Comparison of ENCODE assay signal across 9 mouse cellular contexts in genomic region chr1:39867966-39868593, GRCm38 (mm10). TPM values are rescaled to one million over a fixed set of nuclear protein-coding genes. Genes with fewer than 3 reads are reported as not detected.
DNase-seq lines count a peak whose midpoint lies in the region; ATAC-seq and TF ChIP-seq lines count a peak whose summit lies in the region.
"Had no signal": no experiment of that assay in that cellular context is flagged by ENCODE, and none has a peak within 500 bp of the region (broad histone marks: within the 10 kb centered on the region; RNA-seq: fewer than 3 reads in every experiment).

No protein-coding gene starts in this region.

- no peak overlapping the region for H3K9ac ChIP-seq in heart, embryonic 11.5 days (ENCODE audit: low read depth, low read length)
- H3K9ac ChIP-seq in midbrain, embryonic 13.5 days (replicated peaks) = no peak overlapping the region
- H3K9ac ChIP-seq: neural tube, embryonic 12.5 days had no signal

- no peak overlapping the region for H3K4me3 ChIP-seq in heart, embryonic 11.5 days (ENCODE audit: low read depth, low read length)
- no peak overlapping the region for H3K4me3 ChIP-seq in midbrain, embryonic 13.5 days (replicated peaks)
- H3K4me3 ChIP-seq in thymus, adult 2 months (ENCODE audit: control insufficient read depth, insufficient read depth, low read length) = no peak overlapping the region
- H3K4me3 ChIP-seq: neural tube, embryonic 12.5 days had no signal

- ATAC-seq in heart, embryonic 11.5 days (replicated peaks; ENCODE audit: insufficient number of reproducible peaks, low FRiP score, low TSS enrichment) = no peak
- peak; percentile 57 for ATAC-seq in megakaryocyte progenitor cell, adult 5-6 weeks (replicated peaks; ENCODE audit: poor library complexity)
- no peak for ATAC-seq in midbrain, embryonic 13.5 days

- no peaks in the 10 kb centered on the region for H3K36me3 ChIP-seq in heart, embryonic 11.5 days (ENCODE audit: control insufficient read depth, insufficient read depth, low read length)
- no peaks in the 10 kb centered on the region for H3K36me3 ChIP-seq in midbrain, embryonic 13.5 days
- no peaks in the 10 kb centered on the region for H3K36me3 ChIP-seq in thymus, adult 2 months (ENCODE audit: control insufficient read depth, insufficient read depth, low read length)
- H3K36me3 ChIP-seq: neural tube, embryonic 12.5 days had no signal

- 14% methylated on average over 6 of the region's 6 CpGs for WGBS in heart, embryonic 11.5 days (ENCODE audit: insufficient replicate concordance)
- WGBS in midbrain, embryonic 13.5 days = 63% methylated on average over 6 of the region's 6 CpGs
- WGBS in thymus, adult 2 months = 56% methylated on average over 6 of the region's 6 CpGs

- H3K4me2 ChIP-seq in heart, embryonic 11.5 days = no peak overlapping the region
- no peak overlapping the region for H3K4me2 ChIP-seq in midbrain, embryonic 13.5 days (replicated peaks)
- H3K4me2 ChIP-seq: neural tube, embryonic 12.5 days had no signal

- no peak for TF ChIP-seq POLR2A in thymus, adult 2 months (IDR thresholded peaks at IDR 0.05; ENCODE audit: control insufficient read depth, extremely low read depth, insufficient read depth, low read length, poor library complexity)

- no peaks in the 10 kb centered on the region for H3K27me3 ChIP-seq in heart, embryonic 11.5 days (ENCODE audit: control insufficient read depth, insufficient read depth, low read length)
- H3K27me3 ChIP-seq in midbrain, embryonic 13.5 days = no peaks in the 10 kb centered on the region
- H3K27me3 ChIP-seq in thymus, adult 2 months (ENCODE audit: control insufficient read depth, insufficient read depth, low read length) = no peaks in the 10 kb centered on the region
- H3K27me3 ChIP-seq: neural tube, embryonic 12.5 days had no signal

- DNase-seq in adrenal gland, adult 2 months = peak; percentile 83
- peak; percentile 64 to 66 for DNase-seq in cerebellum, postnatal 10 days
- peak; percentile 74 for DNase-seq in kidney, postnatal 14 days
- no peak for DNase-seq in layer of hippocampus, adult 9-10 months (ENCODE audit: low spot score)
- no peak for DNase-seq in thymus, adult 2 months

- peak overlapping the region; percentile 35; the same call in 1 of the 2 replicates for H3K27ac ChIP-seq in heart, embryonic 11.5 days (ENCODE audit: low read depth, low read length)
- H3K27ac ChIP-seq in midbrain, embryonic 13.5 days = no peak overlapping the region
- H3K27ac ChIP-seq in thymus, adult 2 months (ENCODE audit: control insufficient read depth, insufficient read depth, low read length) = no peak overlapping the region
- H3K27ac ChIP-seq: neural tube, embryonic 12.5 days had no signal

- TF ChIP-seq CTCF in thymus, adult 2 months (IDR thresholded peaks at IDR 0.05; ENCODE audit: borderline replicate concordance, control insufficient read depth, extremely low read depth, insufficient read depth, low read length, poor library complexity) = no peak

- no peaks in the 10 kb centered on the region for H3K9me3 ChIP-seq in heart, embryonic 11.5 days (replicated peaks; ENCODE audit: control insufficient read depth, low read length)
- H3K9me3 ChIP-seq in midbrain, embryonic 13.5 days = no peaks in the 10 kb centered on the region
- H3K9me3 ChIP-seq: neural tube, embryonic 12.5 days had no signal

- H3K4me1 ChIP-seq in heart, embryonic 11.5 days (ENCODE audit: control insufficient read depth, insufficient read depth, low read length) = peaks cover 27% of the 10 kb centered on the region
- H3K4me1 ChIP-seq in midbrain, embryonic 13.5 days (replicated peaks) = peaks cover 23% of the 10 kb centered on the region
- H3K4me1 ChIP-seq in thymus, adult 2 months (replicated peaks; ENCODE audit: control insufficient read depth, insufficient read depth, low read length) = 0 out of 2 replicates have a peak, but pooled peaks cover 2% of the 10 kb centered on the region

RNA-seq across cellular contexts. Expression of gene Map4k4, which starts 32.6 kb away (rescaled TPM):
- total RNA-seq in adrenal gland, adult 2 months (2021) = 100 to 1,000 TPM in 1 of 2 experiments, 10 to 100 TPM in 1; 97.5 to 127 TPM
- polyA plus RNA-seq in adrenal gland, adult 2 months (2012; rRNA removed) = 44.9 and 46.6 TPM in 2 replicates
- polyA plus RNA-seq in heart, embryonic 11.5 days (2014; fragmentation: Nextera tagmentation; extraction: Ambion mirVana) = 19.4 and 23.7 TPM in 2 replicates
- total RNA-seq in megakaryocyte progenitor cell, adult 5-6 weeks (2015) = 13.3 and 19.2 TPM in 2 replicates
- total RNA-seq in megakaryocyte progenitor cell, adult 5-6 weeks (2017) = 42.5 and 66.7 TPM in 2 replicates
- polyA plus RNA-seq in midbrain, embryonic 13.5 days (2015; fragmentation: Nextera tagmentation; extraction: Ambion mirVana) = 49.0 and 58.2 TPM in 2 replicates
- polyA plus RNA-seq in thymus, adult 2 months (2012; rRNA removed) = 164 and 167 TPM in 2 replicates

Comparison
In these comparisons a context has a peak if more than half of its experiments do, and no peak if none do; other contexts are left out.
1. DNase-seq: peak in adrenal gland, adult 2 months (single experiment), cerebellum, postnatal 10 days (2 of 2) and kidney, postnatal 14 days (single experiment); none in layer of hippocampus, adult 9-10 months (single experiment) and thymus, adult 2 months (single experiment).